Mouse (Mus musculus) retina, adult 2 months (tissue): ENCODE data around the gene Tyw5.

ENCODE experiments used
- DNase-seq: peaks from one replicate; pipeline ENCODE4 v3.0.0-alpha.2; 2012; ENCODE audit warnings: low read depth, low spot score

Tyw5 gene

GRCm38 (mm10) chr1:57387876-57388275, 19.0 kb downstream of the Tyw5 start:
- no peak for DNase-seq

DNA sequence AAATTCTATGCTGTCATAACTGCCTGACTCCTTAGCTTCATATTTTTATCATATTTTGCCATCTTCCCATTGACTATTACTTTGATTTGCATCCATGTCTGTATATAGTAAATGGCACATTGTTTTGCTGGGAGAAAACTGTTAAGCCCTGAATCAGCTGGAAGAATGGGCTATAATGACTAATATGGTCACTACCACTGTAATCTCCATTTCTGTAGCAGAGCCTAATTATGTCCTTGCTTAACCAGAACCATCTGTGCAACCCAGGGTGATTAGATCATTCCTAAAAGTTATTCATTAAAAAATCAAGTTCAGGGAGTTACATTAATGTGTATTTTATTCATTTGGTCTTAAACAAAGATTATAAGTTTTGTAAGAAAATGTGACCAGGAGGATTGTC, 20.4 kb downstream of the Tyw5 start:
- no peak for DNase-seq

DNA sequence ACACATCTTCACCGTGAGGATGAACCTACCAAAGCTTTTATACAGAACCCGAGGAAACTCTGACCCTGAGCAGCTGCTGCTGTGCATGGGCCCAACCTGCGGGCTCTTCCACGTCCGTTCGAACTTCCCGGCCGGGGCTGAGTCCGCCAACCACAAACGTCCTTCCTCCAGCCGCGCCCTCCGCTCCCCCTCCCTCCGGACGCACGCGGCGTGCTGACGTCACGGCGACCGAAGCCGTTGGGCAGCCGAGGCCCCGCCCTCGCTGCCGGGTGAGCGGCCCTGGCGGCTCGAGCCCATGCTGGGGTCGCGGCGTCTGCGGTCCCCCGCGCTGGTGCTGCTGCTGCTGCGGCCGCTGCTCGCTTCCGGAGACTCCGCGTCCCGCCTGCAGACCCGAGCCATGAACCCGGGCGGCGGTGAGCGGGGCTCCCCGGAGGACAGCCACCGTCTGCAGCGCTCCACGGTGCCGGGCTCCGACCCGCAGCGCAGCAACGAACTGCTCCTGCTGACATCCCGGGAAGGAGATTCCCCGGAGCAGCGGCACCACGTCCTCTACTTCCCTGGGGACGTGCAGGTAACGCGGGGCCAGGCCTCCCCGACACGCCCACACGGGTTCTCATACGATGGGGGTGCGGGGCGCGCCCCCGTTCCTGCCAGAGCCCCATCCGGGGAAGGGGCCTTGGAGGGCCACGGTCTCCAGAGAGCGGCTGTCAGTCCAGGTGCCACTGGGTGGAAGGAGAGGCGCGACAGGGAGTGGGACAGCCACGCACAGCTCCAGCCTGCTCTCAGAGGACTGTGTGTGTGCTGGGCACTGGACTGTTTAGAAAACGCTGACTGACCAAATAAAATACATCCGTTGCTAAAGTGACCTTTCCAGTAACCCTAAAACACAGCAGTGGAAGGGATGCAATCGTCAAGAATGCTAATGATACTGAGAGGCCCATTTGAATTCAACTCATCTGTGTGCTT, 29.2 kb downstream of the Tyw5 start, which contains the start of gene 1700066M21Rik:
TSS of gene 1700066M21Rik (plus strand) at position 245 of the 966 bp plus-strand sequence.
- peak; percentile 75 for DNase-seq

DNA sequence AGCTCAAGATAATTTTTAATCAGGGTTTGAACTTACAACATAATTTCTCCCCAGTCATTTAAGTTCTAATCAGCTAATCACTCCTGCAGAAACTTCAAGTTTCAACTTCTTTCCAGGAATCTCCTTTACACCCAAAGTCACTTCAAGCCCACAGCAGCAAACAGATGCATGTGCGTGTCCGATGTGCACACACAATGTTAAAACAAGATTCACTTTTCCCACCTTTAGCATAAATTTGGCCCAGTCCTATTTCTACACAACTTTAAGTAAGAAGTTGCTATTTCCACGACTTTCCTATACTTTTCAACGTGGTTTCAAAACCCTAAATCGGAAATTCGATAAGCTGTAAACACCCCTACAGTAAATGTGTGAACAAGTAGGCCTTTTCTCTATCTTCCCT, 30.1 kb downstream of the Tyw5 start:
- DNase-seq, result no peak

DNA sequence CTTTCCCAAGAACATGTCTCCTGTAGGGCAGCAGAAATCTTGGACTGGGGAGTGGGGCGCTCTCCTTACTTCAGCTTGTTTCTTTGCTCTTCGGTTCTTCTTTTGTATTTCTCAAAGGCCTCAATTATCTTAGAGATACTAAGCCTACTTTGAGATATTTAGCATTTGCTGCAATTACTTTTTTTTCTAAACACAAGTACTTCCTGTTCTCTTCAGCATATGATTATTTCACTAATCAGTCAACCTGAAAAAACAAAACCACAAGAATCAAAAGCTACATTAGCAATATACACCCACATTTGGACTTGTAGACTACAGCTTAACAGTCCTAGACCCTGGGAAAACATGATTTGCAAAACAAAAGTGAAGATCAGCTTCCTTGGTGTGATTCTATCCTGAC, 31.6 kb downstream of the Tyw5 start:
- DNase-seq, result no peak

DNA sequence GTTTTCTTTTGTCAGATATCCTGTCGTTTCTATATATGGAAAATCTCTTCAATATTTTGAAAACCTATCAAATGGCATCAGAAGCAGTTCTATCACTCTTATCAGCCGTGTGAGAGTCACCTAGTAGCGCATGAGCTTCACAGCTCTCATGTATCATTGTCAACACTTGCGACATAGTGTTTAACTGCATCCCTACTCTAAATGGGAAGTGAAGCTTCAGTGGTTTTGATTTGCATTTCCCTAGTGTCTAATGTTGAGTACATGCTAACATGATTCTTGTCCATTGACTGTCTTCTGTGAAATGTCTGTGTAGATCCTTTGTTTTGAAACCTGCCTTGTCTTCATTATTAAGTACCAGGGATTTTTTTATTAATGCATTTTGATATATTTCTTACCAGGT, 36.5 kb downstream of the Tyw5 start:
- no peak for DNase-seq

GRCm38 (mm10) chr1:57369111-57369510, 37.8 kb downstream of the Tyw5 start:
- no peak for DNase-seq

- DNase-seq, result no peak
Observed at GRCm38 (mm10) chr1:57367446-57367845, 39.5 kb downstream of the Tyw5 start.

DNA sequence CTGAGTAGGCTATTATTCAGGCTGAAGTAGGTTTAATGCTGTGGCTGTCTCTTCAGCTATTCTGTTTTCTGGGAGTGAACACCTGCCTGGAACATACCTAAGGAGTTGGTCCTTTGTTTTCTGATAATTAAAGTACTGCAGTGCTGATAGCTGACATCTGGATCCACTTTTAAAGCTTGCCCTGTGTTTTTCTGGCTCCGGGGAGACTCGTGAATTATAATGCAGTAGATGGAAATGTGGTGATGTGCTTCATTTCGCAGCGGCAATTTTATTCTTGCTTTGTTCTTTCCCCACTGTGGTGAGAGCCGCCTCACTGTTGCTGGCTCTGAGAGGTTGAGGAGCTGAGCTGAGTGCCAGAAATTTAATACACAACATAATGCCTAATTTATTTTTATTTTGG, 48.4 kb downstream of the Tyw5 start:
- no peak for DNase-seq

DNA sequence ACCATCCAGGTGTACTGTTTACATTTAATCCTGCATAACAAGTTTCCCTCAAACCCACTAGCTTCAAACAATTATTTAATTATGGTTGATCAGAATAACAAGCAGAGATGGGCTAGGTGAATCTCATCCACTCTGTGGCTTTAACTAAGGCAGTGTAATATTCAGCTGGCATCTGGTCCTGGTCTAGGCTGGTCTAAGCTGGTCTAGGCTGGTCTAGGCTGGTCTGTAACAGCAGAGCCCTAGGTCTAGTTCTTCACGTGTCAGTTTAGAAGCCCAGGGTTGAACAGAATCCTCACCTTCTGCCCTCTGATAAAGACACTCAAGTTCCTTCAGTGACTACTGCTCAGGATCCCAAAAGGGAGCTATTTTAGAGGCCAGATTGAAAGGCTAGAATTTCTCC, 55.0 kb downstream of the Tyw5 start:
- no peak for DNase-seq

GRCm38 (mm10) chr1:57347487-57347886, 59.4 kb downstream of the Tyw5 start:
- no peak for DNase-seq

- no peak for DNase-seq
Observed at GRCm38 (mm10) chr1:57341197-57341596, 65.7 kb downstream of the Tyw5 start.

DNA sequence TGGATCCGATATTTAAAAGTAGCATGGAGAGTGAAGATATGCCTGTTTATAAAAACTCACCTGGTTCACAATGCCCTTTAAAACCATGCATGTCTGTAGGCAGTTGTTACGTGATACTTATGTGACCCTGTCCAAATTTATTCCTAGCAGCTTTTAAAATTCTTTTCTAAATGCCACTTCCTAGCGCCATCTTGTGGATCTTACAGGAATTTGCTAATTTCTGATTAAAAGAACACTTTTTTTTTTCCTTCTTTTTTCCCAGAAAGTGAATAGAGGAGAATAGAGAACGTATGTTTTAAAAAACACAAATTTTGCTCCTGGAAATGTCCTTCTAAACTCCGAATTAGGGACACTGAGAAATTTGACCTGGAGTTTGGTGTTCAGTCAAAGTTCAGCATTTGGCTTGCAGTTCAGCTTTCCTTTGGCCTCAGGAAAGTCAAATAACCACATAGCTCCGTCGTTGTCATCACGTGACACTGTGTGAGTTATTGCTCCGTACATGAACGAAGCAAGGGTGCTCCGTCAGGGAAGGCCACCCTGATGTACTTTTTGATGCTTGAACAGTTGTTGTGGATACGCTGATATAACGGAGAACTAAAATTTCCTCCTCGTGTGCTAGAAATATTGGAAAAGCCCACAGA, 67.6 kb downstream of the Tyw5 start:
- no peak for DNase-seq
